Comparison of ENCODE assay signal across 9 mouse cellular contexts in genomic region chr4:102087091-102087565, GRCm38 (mm10). TPM values are rescaled to one million over a fixed set of nuclear protein-coding genes. Genes with fewer than 3 reads are reported as not detected.
DNase-seq lines count a peak whose midpoint lies in the region; ATAC-seq and TF ChIP-seq lines count a peak whose summit lies in the region.
"Had no signal": no experiment of that assay in that cellular context is flagged by ENCODE, and none has a peak within 500 bp of the region (broad histone marks: within the 10 kb centered on the region; RNA-seq: fewer than 3 reads in every experiment).

Gene Pde4b, plus strand, starts transcription at chr4:102087543.

- DNase-seq in cerebellum, adult 11-12 months: peak; percentile 53
- DNase-seq in cerebellum, postnatal 4 days (ENCODE audit: low spot score in 2 of 2): no peak
- no peak for DNase-seq in ES-E14 (ENCODE audit: low read depth, low spot score)
- no peak for DNase-seq in hindbrain, embryonic 10.5 days (ENCODE audit: low spot score)
- peak; percentile 22 for DNase-seq in yolk sac, embryonic 10.5 days (ENCODE audit: low spot score)
- DNase-seq in spleen, adult 18-20 months: no peak

- no peaks in the 10 kb centered on the region for H3K9me3 ChIP-seq in ES-E14 (ENCODE audit: control insufficient read depth, insufficient read depth, low read depth, low read length)
- no peaks in the 10 kb centered on the region for H3K9me3 ChIP-seq in forebrain, embryonic 12.5 days
- no peaks in the 10 kb centered on the region for H3K9me3 ChIP-seq in hindbrain, embryonic 10.5 days
- H3K9me3 ChIP-seq in liver, embryonic 12.5 days (replicated peaks): no peaks in the 10 kb centered on the region

- no peak within 1 kb of the TSS for H3K27ac ChIP-seq in ES-E14 (ENCODE audit: insufficient read depth, low read depth, low read length, poor library complexity, severe bottlenecking)
- no peak within 1 kb of the TSS for H3K27ac ChIP-seq in forebrain, embryonic 12.5 days
- peak within 1 kb of the TSS; percentile 75 for H3K27ac ChIP-seq in hindbrain, embryonic 10.5 days
- H3K27ac ChIP-seq in liver, embryonic 12.5 days: no peak within 1 kb of the TSS
- H3K27ac ChIP-seq: macrophage had no signal

- 6% methylated on average over 11 of the region's 11 CpGs for WGBS in forebrain, embryonic 12.5 days
- WGBS in hindbrain, embryonic 10.5 days: 7% methylated on average over 11 of the region's 11 CpGs
- WGBS in liver, embryonic 12.5 days (ENCODE audit: insufficient replicate concordance): 6% methylated on average over 11 of the region's 11 CpGs

- peak within 1 kb of the TSS; percentile 58 to 80 for H3K4me3 ChIP-seq in ES-E14 (ENCODE audit: insufficient read depth in 1 of 2, low read depth in 1 of 2, low read length in 2 of 2, poor library complexity in 1 of 2, severe bottlenecking in 1 of 2)
- peak within 1 kb of the TSS; percentile 61 for H3K4me3 ChIP-seq in forebrain, embryonic 12.5 days (replicated peaks)
- peak within 1 kb of the TSS; percentile 73 for H3K4me3 ChIP-seq in hindbrain, embryonic 10.5 days
- H3K4me3 ChIP-seq in liver, embryonic 12.5 days: peak within 1 kb of the TSS; percentile 43

- H3K4me1 ChIP-seq in ES-E14 (ENCODE audit: control insufficient read depth in 2 of 2, insufficient read depth in 2 of 2, low read length in 2 of 2, poor library complexity in 1 of 2): no peaks in the 10 kb centered on the region
- peaks cover 10% of the 10 kb centered on the region for H3K4me1 ChIP-seq in forebrain, embryonic 12.5 days
- peaks cover 15% of the 10 kb centered on the region for H3K4me1 ChIP-seq in hindbrain, embryonic 10.5 days (replicated peaks)
- no peaks in the 10 kb centered on the region for H3K4me1 ChIP-seq in liver, embryonic 12.5 days

- peak; percentile 53 for ATAC-seq in forebrain, embryonic 12.5 days (ENCODE audit: low FRiP score)
- no peak for ATAC-seq in liver, embryonic 12.5 days

- peak within 1 kb of the TSS; percentile 98 for H3K4me2 ChIP-seq in forebrain, embryonic 12.5 days
- peak within 1 kb of the TSS; percentile 67 for H3K4me2 ChIP-seq in liver, embryonic 12.5 days

- peaks cover 39% of the 10 kb centered on the region for H3K27me3 ChIP-seq in forebrain, embryonic 12.5 days
- peaks cover 36% of the 10 kb centered on the region for H3K27me3 ChIP-seq in hindbrain, embryonic 10.5 days (ENCODE audit: insufficient read depth, poor library complexity, severe bottlenecking)
- peaks cover 39% of the 10 kb centered on the region for H3K27me3 ChIP-seq in liver, embryonic 12.5 days (replicated peaks)

- peak within 1 kb of the TSS; percentile 33; the same call in 1 of the 2 replicates for H3K9ac ChIP-seq in ES-E14 (ENCODE audit: insufficient read depth, low read depth, low read length, poor library complexity, severe bottlenecking)
- peak within 1 kb of the TSS; percentile 63 for H3K9ac ChIP-seq in forebrain, embryonic 12.5 days
- H3K9ac ChIP-seq in liver, embryonic 12.5 days: 0 out of 2 replicates have a peak within 1 kb of the TSS, but pooled peaks have one; percentile 7

- in situ Hi-C loops in ES-E14 (cut with MboI; ENCODE audit: low sequenced_read_pairs in 2 of 2, unreplicated experiment in 2 of 2): no loop called here

- no peaks in the 10 kb centered on the region for H3K36me3 ChIP-seq in ES-E14 (ENCODE audit: control insufficient read depth, insufficient read depth, low read length, poor library complexity, severe bottlenecking)
- H3K36me3 ChIP-seq in forebrain, embryonic 12.5 days (replicated peaks): no peaks in the 10 kb centered on the region
- no peaks in the 10 kb centered on the region for H3K36me3 ChIP-seq in hindbrain, embryonic 10.5 days
- H3K36me3 ChIP-seq in liver, embryonic 12.5 days: no peaks in the 10 kb centered on the region

TF ChIP-seq in ES-E14, 5 proteins besides CTCF, POLR2A, EP300 and RAD21:
- TF ChIP-seq CHD2 (IDR thresholded peaks at IDR 0.05; ENCODE audit: low read depth, low read length) (no peak), ZC3H11A (IDR thresholded peaks at IDR 0.05; ENCODE audit: borderline replicate concordance, low read depth, low read length) (no peak)

RNA-seq across cellular contexts. Expression of gene Pde4b, which starts in this region (rescaled TPM):
- total RNA-seq in ES-E14 (2012; rRNA removed): 0.32 and 1.4 TPM in 2 replicates
- polyA plus RNA-seq in forebrain, embryonic 12.5 days (2016; fragmentation: Nextera tagmentation; extraction: Ambion mirVana): 7.5 and 10.0 TPM in 2 replicates
- 6.7 and 8.5 TPM in 2 replicates for polyA plus RNA-seq in hindbrain, embryonic 10.5 days (2016; fragmentation: Nextera tagmentation; extraction: Ambion mirVana)
- polyA plus RNA-seq in liver, embryonic 12.5 days (2016; fragmentation: Nextera tagmentation; extraction: Ambion mirVana): 4.2 TPM in 2 replicates

Comparison
In these comparisons a context has a peak if more than half of its experiments do, and no peak if none do; other contexts are left out.
1. DNase-seq: peak in cerebellum, adult 11-12 months (single experiment) and yolk sac, embryonic 10.5 days (single experiment); none in cerebellum, postnatal 4 days (0 of 2), ES-E14 (single experiment), hindbrain, embryonic 10.5 days (single experiment) and spleen, adult 18-20 months (0 of 2).
2. H3K9ac ChIP-seq: peak in every context shown above with its lines; median percentile 63 in forebrain, embryonic 12.5 days; 33 in ES-E14; 7 in liver, embryonic 12.5 days.
3. Peak in every context shown above with its lines, with median percentiles within 50 percentile points of each other: H3K4me3 ChIP-seq.